Mouse (Mus musculus) spleen, postnatal 14 days (tissue): ENCODE data around the gene Gm6871.
A peak's percentile ranks its signal among the peaks of the same experiment; 100 is the strongest.
"Not testable (repeated sequence)": the region's sequence is repeated elsewhere in the genome, so short reads cannot be mapped to it uniquely, and the experiment has no call there.

Source experiments
- DNase-seq, 2 experiments: peaks; one replicate each; pipeline ENCODE4 v3.0.0; 2021 to 2022; ENCODE audit warnings: low spot score in 2 of 2

Gene Gm6871

DNA sequence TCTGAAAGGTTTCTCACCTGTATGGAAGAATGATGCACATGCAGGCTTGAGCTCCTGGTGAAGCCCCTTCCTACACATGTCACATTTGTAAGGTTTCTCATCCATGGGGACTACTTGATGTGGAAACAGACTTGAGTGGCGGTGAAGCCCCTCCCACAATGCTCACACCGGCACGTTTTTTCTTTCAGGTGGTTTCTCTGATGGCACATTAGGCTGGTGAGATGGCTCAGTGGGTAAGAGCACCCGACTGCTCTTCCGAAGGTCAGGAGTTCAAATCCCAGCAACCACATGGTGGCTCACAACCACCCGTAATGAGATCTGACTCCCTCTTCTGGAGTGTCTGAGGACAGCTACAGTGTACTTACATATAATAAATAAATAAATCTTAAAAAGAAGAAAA is at the start of gene Gm6871:
Gene Gm6871, minus strand, starts transcription at position 101 of the 400 bp plus-strand sequence.
- DNase-seq = not testable (repeated sequence)

- DNase-seq = not testable (repeated sequence)
Measured at GRCm38 (mm10) chr7:41616241-41616640, 42.8 kb upstream of the Gm6871 start.

DNA sequence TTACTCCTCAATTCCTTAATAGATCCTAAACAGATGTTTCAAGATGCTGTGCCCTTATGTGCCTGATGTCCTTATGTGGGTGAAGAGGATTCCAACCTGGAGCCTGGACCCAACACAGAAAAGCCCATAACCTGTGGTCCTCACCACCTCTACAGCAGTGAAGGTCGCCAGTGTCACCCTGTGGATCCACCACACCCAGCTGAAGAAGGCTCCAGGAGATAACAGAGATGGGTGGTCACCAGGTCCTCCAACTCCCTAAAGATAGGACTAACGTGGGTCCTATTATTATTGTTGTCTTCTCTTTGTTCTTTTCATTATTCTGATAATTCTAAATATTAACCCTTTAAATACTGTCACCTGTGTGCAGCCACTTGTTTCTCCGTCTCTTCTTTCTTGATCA is 38.2 kb upstream of the Gm6871 start:
- no peak for DNase-seq

- no peak for DNase-seq
Measured at GRCm38 (mm10) chr7:41599932-41600548, 26.6 kb upstream of the Gm6871 start.

DNA sequence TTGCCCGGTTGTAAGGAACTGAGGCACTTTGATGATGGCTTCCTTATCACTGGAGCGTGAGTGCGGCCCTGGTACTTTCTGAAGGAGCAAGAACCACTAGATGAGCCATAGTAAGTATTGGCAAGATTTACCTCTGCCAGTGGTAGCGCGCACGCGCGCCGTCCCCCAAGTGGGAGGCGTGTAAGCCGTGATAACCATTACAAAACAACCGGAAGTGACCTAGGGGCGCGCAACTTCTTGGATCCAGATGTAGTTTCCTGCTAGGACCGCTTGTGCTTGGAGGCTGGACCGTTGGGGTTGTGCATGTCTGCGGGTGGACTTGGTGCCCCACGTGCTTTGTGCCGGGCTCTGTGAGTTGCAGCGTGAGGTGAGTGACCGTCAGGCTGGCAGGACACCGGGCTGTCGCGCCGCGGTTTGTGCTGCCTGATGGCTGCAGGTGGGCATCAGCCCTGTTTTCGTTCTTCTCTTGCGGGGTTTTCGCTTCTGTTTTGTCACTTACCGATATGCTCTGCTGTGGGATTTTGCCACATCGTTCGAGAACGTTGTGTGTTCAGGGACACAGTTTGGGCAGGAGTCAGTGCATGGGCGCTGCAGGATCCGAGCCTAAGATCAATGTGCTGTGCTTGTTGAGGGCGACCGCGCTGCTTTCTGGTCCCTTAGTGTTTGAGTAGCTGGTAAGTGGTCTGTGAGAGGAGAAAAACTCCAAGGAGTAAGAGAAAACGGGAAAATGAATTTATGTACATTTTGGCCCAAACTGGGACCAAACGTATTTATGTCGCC is 25.8 kb upstream of the Gm6871 start, which contains the start of gene 2610021A01Rik:
Gene 2610021A01Rik, plus strand, starts transcription at position 197 of the 780 bp plus-strand sequence.
- DNase-seq = peak; percentile 62 to 74

GRCm38 (mm10) chr7:41598615-41599014 is 25.2 kb upstream of the Gm6871 start:
- no peak for DNase-seq

GRCm38 (mm10) chr7:41587831-41588230 is 14.4 kb upstream of the Gm6871 start:
- DNase-seq = not testable (repeated sequence)

DNA sequence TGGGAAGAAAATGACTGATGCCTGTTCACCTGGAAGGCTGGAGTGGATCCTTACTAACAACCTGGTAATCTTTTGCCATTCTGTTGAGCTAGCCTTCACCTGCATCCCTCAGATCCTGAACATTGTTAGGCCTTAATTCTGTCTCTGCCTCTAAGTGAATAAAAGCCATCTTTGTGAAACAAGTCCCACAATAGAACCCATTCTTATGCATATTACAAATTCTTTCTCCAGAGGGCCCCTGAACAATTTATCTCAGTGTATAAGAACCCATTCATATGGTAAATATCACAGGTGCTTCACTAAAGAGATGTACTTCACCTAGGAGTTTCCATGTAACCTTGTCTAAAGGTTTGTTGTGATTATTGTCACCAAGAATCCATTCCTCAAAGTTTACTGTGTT is 8.6 kb upstream of the Gm6871 start:
- DNase-seq = no peak

- no peak for DNase-seq
Measured at GRCm38 (mm10) chr7:41577956-41578355, 4.5 kb upstream of the Gm6871 start.

- no peak for DNase-seq
Measured at GRCm38 (mm10) chr7:41560681-41561080, 12.8 kb downstream of the Gm6871 start.

DNA sequence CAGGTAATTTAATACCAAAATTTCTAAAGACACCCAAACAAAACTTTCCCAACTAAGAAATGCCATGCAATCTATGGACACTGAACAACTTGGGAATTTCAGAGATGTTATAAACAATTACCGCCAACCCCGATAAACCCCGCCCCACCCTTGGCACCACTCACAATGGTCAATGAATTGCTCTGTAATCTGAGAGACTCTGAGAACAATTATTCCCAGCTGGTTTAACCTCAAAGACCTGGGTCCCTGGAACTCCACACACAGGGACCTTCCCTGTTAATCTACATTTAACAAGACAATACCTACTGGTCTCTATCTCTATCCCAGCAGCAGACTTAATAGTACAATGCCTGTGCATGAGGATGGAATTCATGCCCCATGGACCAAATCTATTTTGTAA is 60.8 kb downstream of the Gm6871 start:
- no peak for DNase-seq

- no peak for DNase-seq
Measured at GRCm38 (mm10) chr7:41512207-41512606, 61.3 kb downstream of the Gm6871 start.

- no peak for DNase-seq
Measured at GRCm38 (mm10) chr7:41502402-41502801, 71.1 kb downstream of the Gm6871 start.

GRCm38 (mm10) chr7:41500151-41500934 is 73.1 kb downstream of the Gm6871 start:
- peak in 1 of 2 experiments; percentile 48 for DNase-seq

DNA sequence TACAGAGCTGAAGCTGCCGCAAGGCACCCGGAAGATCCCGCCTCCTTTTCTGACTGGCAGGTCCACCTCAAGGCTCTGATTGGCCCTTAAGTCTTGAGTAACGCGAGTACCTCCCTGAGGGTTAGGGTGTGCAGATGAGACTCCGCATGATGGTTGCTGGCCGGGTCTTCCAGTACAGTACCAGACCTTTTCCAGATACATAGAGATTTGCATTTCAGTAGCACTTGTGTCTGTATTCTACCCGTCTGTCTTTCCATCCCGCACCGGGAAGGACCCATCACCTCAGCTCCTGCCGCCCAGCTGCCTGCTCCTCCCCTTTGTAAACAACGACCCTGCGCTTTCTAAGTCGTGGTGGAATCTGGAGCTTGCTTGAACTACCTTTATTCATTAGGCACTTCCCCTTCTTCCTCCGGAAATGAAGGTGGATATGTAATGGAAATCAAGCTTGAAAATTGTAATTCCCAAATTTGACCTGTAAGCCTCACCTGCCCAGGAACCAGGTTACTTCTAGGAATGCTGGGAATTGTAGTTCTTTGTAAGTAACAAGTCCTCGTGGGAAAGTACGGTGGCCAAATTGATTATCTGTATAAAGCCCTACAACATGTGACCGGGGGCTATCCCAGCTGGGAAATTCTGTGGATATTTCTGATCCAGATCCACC is 73.9 kb downstream of the Gm6871 start, which contains the start of the genes Gm20449 and AW146154:
Gene Gm20449, minus strand, starts transcription at position 29 of the 661 bp plus-strand sequence.
Gene AW146154, minus strand, starts transcription at position 502 of the 661 bp plus-strand sequence.
- DNase-seq = peak; percentile 91 to 96

- DNase-seq = not testable (repeated sequence)
Measured at GRCm38 (mm10) chr7:41499018-41499388, 74.5 kb downstream of the Gm6871 start.

DNA sequence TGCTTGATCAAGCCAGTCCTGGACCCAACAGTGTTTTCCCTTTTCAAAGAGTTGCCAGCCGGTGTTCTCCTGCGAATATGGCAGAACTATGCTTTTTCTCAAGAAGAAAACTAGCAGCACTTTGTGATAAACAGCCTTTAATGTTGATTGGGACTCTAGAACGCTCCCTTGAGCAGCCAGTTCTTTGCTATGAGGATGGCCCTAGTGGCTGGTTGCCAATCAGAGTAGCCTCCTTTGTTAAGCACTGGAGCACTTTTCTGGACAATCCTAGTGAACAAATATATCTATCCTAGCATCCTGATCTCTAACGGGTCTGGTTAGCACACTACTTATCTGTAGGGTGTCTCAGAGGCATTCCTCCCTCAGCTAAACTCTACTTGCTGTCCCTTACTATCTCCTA is 75.0 kb downstream of the Gm6871 start:
- DNase-seq = not testable (repeated sequence)

DNA sequence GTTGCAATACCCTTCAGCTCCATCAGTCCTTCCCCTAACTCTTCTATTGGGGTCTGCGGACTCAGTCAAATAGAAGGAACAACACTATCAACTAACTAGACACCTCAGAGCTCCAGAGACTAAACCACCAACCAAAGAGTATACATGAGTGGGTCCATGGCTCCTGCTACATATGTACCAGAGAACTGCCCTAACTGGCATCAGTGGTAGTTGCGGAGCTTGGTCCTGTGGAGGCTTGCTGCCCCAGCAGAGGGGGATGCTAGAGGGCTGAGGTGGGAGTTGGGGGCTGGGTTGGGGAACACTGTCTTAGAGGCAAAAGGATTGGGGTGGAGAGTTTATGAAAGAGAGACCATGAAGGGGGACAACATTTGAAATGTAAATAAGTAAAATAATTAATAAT is 75.6 kb downstream of the Gm6871 start:
- no peak for DNase-seq
